Mouse (Mus musculus): ENCODE measurements around the gene Rab22a. TPM values are rescaled to one million over a fixed set of nuclear protein-coding genes. Genes with fewer than 3 reads are reported as not detected.
A peak's percentile ranks its signal among the peaks of the same experiment; 100 is the strongest.
"Not testable (repeated sequence)": the region's sequence is repeated elsewhere in the genome, so short reads cannot be mapped to it uniquely, and the experiment has no call there.

Rab22a gene
- total RNA-seq, 2 experiments from 2014 or later = 5.5 to 9.6 TPM

- ATAC-seq (replicated peaks; ENCODE audit: poor library complexity, severe bottlenecking) = no peak
Observed at GRCm38 (mm10) chr2:173714620-173715218, 55.2 kb downstream of the Rab22a start.

- no peak for ATAC-seq (replicated peaks; ENCODE audit: poor library complexity, severe bottlenecking)
Observed at GRCm38 (mm10) chr2:173716966-173717365, 57.4 kb downstream of the Rab22a start.

GRCm38 (mm10) chr2:173719115-173719514 lies 59.6 kb downstream of the Rab22a start, which contains the start of gene 1700010B08Rik:
TSS of gene 1700010B08Rik (plus strand) at chr2:173719415.
- ATAC-seq (replicated peaks; ENCODE audit: poor library complexity, severe bottlenecking) = not testable (repeated sequence)

- no peak for ATAC-seq (replicated peaks; ENCODE audit: poor library complexity, severe bottlenecking)
Observed at GRCm38 (mm10) chr2:173722251-173722857, 62.8 kb downstream of the Rab22a start.

- ATAC-seq (replicated peaks; ENCODE audit: poor library complexity, severe bottlenecking) = no peak
Observed at GRCm38 (mm10) chr2:173724382-173724781, 64.8 kb downstream of the Rab22a start.

- no peak for ATAC-seq (replicated peaks; ENCODE audit: poor library complexity, severe bottlenecking)
Observed at GRCm38 (mm10) chr2:173724940-173725807, 65.6 kb downstream of the Rab22a start.

- no peak for ATAC-seq (replicated peaks; ENCODE audit: poor library complexity, severe bottlenecking)
Observed at GRCm38 (mm10) chr2:173725819-173726218, 66.3 kb downstream of the Rab22a start.

GRCm38 (mm10) chr2:173730444-173730966 lies 70.9 kb downstream of the Rab22a start:
- ATAC-seq (replicated peaks; ENCODE audit: poor library complexity, severe bottlenecking) = no peak

GRCm38 (mm10) chr2:173734426-173734825 lies 74.9 kb downstream of the Rab22a start:
- no peak for ATAC-seq (replicated peaks; ENCODE audit: poor library complexity, severe bottlenecking)

- peak; percentile 85 for ATAC-seq (replicated peaks; ENCODE audit: poor library complexity, severe bottlenecking)
Observed at GRCm38 (mm10) chr2:173737222-173737989, 77.8 kb downstream of the Rab22a start, which contains the start of gene Vapb. TSS of gene Vapb (plus strand) at chr2:173737511.

- peak; percentile 8 for ATAC-seq (replicated peaks; ENCODE audit: poor library complexity, severe bottlenecking)
Observed at GRCm38 (mm10) chr2:173738232-173738631, 78.7 kb downstream of the Rab22a start.

GRCm38 (mm10) chr2:173739107-173739506 lies 79.5 kb downstream of the Rab22a start:
- peak; percentile 64 for ATAC-seq (replicated peaks; ENCODE audit: poor library complexity, severe bottlenecking)

GRCm38 (mm10) chr2:173742090-173742489 lies 82.5 kb downstream of the Rab22a start:
- no peak for ATAC-seq (replicated peaks; ENCODE audit: poor library complexity, severe bottlenecking)

- no peak for ATAC-seq (replicated peaks; ENCODE audit: poor library complexity, severe bottlenecking)
Observed at GRCm38 (mm10) chr2:173742744-173743143, 83.2 kb downstream of the Rab22a start.

GRCm38 (mm10) chr2:173744070-173744815 lies 84.7 kb downstream of the Rab22a start:
- ATAC-seq (replicated peaks; ENCODE audit: poor library complexity, severe bottlenecking) = no peak

- ATAC-seq (replicated peaks; ENCODE audit: poor library complexity, severe bottlenecking) = no peak
Observed at GRCm38 (mm10) chr2:173748961-173749659, 89.5 kb downstream of the Rab22a start.

GRCm38 (mm10) chr2:173755433-173756144 lies 96.0 kb downstream of the Rab22a start:
- ATAC-seq (replicated peaks; ENCODE audit: poor library complexity, severe bottlenecking) = no peak

Measured in granulocyte monocyte progenitor cell, adult 5-6 weeks (primary cell).